Mouse (Mus musculus): ENCODE data around the gene Gm11985. TPM values are rescaled to one million over a fixed set of nuclear protein-coding genes. Genes with fewer than 3 reads are reported as not detected.
"Not testable (repeated sequence)": the region's sequence is repeated elsewhere in the genome, so short reads cannot be mapped to it uniquely, and the experiment has no call there.

Gm11985 gene
- polyA plus RNA-seq, 1 experiment from 2014 or later = 0.15 TPM

DNA sequence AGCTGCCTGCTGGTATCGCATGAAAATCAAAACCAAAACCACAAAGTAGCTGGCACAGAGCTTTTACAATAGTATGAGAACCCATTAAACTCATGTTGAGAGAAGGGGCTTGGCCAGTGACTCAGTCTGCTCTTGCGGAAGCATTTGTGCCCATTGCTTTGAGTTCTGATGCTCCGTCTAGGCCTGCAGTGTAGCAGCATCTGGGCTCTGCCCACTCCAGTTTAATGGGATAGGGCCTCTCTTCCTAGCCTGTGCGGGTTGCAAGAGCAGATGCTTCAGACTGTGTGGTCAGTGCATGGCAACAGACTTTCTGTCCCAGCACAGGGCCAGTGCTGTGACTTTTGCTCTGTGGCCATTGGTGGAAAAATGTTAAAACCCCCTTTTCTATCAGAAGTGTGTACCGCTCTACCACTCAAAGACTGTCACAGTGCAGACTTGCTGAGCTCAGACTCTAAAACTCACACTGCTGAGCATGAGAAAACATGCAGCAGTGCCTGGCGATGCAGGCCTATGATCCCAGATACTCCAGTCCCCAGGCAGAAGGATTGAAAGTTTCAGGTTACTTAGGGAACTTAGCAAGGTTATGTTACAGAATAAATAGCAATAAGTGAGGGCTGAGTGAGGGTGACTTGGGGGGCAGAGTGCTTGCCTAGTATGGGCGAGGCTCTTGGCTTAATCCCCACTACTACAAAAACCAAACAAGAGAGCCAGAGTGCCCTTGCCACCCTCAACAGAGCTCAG is 38.6 kb upstream of the Gm11985 start:
- Histone ChIP-seq H3K4me1 (replicated peaks; ENCODE audit: control insufficient read depth, insufficient read depth, low read length) (peaks cover 7% of the 10 kb centered on the region; the same call in 1 of the 2 replicates), H3K4me2 (ENCODE audit: low read depth, low read length) (no peak overlapping the region), H3K9me3 (ENCODE audit: control insufficient read depth, low read length) (no peaks in the 10 kb centered on the region), H3K36me3 (ENCODE audit: control insufficient read depth, insufficient read depth, low read length) (no peaks in the 10 kb centered on the region), H3K27me3 (ENCODE audit: control insufficient read depth, insufficient read depth, low read depth, low read length) (no peaks in the 10 kb centered on the region), H3K4me3 (ENCODE audit: low read length) (no peak overlapping the region), H3K9ac (ENCODE audit: low read length) (no peak overlapping the region), H3K27ac (ENCODE audit: low read length) (peak overlapping the region; percentile 72)
- ATAC-seq (ENCODE audit: low read depth) = peak; percentile 95
- WGBS = 59% methylated on average over 7 of the region's 7 CpGs

DNA sequence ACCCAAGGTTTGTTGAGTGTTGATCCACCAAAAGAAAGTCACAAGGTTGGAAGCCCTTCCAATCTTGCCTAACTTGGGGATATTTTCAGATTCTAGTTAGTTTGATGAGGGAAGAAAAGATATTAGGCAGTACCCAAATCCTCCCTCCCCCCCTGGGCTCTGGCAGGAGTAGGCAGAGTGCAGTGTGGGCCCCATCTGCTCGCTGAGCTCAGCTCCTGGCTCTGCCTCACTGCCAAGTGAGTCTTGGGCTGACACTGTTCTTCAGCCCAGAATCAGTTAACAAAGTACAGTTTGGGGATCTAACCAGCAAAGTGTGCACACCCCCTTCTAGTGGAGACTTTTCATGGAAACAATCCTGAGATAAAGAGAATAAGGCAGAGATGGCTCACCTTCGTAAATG is 37.8 kb upstream of the Gm11985 start:
- ATAC-seq (ENCODE audit: low read depth) = no peak

DNA sequence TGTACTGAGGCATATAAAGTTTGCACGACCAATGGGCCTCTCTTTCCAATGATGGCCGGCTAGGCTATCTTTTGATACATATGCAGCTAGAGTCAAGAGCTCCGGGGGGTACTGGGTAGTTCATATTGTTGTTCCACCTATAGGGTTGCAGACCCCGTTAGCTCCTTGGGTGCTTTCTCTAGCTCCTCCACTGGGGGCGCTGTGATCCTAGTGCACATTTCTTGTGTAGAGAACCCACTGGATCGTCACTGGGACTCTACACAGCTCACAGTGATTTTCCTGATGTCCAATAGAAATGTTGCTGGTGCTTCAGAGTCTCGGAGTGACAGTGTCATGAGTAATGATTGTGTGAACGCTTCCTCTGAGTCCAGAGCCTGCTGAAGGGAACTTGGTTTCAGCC is 33.5 kb upstream of the Gm11985 start:
- not testable (repeated sequence) for H3K27ac ChIP-seq (ENCODE audit: low read length); H3K4me3 ChIP-seq (ENCODE audit: low read length); H3K27me3 ChIP-seq (ENCODE audit: control insufficient read depth, insufficient read depth, low read depth, low read length); ATAC-seq (ENCODE audit: low read depth); H3K9ac ChIP-seq (ENCODE audit: low read length); H3K36me3 ChIP-seq (ENCODE audit: control insufficient read depth, insufficient read depth, low read length); H3K4me2 ChIP-seq (ENCODE audit: low read depth, low read length); H3K4me1 ChIP-seq (replicated peaks; ENCODE audit: control insufficient read depth, insufficient read depth, low read length); H3K9me3 ChIP-seq (ENCODE audit: control insufficient read depth, low read length)
- 74% methylated on average over 8 of the region's 8 CpGs for WGBS

More for the DNA sequence above, 37.8 kb upstream of the Gm11985 start:
- no peaks in the 10 kb centered on the region for H3K36me3 ChIP-seq (ENCODE audit: control insufficient read depth, insufficient read depth, low read length)
- no peak overlapping the region for H3K9ac ChIP-seq (ENCODE audit: low read length)
- no peak overlapping the region for H3K4me2 ChIP-seq (ENCODE audit: low read depth, low read length)
- H3K27ac ChIP-seq (ENCODE audit: low read length) = no peak overlapping the region
- H3K4me1 ChIP-seq (replicated peaks; ENCODE audit: control insufficient read depth, insufficient read depth, low read length) = peaks cover 7% of the 10 kb centered on the region; the same call in 1 of the 2 replicates
- no peaks in the 10 kb centered on the region for H3K27me3 ChIP-seq (ENCODE audit: control insufficient read depth, insufficient read depth, low read depth, low read length)
- no peak overlapping the region for H3K4me3 ChIP-seq (ENCODE audit: low read length)
- WGBS = 60% methylated on average over 2 of the region's 2 CpGs
- H3K9me3 ChIP-seq (ENCODE audit: control insufficient read depth, low read length) = no peaks in the 10 kb centered on the region

DNA sequence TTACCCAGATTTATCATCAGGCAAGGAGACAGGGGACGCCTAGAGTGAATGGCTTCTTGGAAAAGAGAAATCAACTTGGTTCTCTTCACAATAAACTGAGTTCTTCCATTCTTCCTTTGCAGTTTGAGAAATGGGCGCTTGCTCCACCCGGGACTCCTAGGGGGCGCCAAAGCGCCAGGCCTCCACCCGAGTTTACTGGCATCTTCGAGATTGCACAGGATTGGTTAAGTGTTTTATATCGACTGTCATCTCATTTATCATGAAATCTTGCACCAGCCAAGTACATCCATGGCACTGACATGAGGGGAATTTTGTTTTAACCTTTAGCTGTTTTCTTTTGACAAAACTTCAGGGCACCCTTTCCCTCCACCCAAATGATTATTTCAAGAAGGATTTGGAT is 27.3 kb upstream of the Gm11985 start:
- H3K9ac ChIP-seq (ENCODE audit: low read length) = no peak overlapping the region
- H3K4me1 ChIP-seq (replicated peaks; ENCODE audit: control insufficient read depth, insufficient read depth, low read length) = peaks cover 26% of the 10 kb centered on the region
- H3K4me3 ChIP-seq (ENCODE audit: low read length) = no peak overlapping the region
- no peaks in the 10 kb centered on the region for H3K9me3 ChIP-seq (ENCODE audit: control insufficient read depth, low read length)
- ATAC-seq (ENCODE audit: low read depth) = no peak
- WGBS = 6% methylated on average over 8 of the region's 8 CpGs
- no peaks in the 10 kb centered on the region for H3K36me3 ChIP-seq (ENCODE audit: control insufficient read depth, insufficient read depth, low read length)
- no peak overlapping the region for H3K27ac ChIP-seq (ENCODE audit: low read length)
- H3K4me2 ChIP-seq (ENCODE audit: low read depth, low read length) = no peak overlapping the region
- H3K27me3 ChIP-seq (ENCODE audit: control insufficient read depth, insufficient read depth, low read depth, low read length) = peaks cover 35% of the 10 kb centered on the region

DNA sequence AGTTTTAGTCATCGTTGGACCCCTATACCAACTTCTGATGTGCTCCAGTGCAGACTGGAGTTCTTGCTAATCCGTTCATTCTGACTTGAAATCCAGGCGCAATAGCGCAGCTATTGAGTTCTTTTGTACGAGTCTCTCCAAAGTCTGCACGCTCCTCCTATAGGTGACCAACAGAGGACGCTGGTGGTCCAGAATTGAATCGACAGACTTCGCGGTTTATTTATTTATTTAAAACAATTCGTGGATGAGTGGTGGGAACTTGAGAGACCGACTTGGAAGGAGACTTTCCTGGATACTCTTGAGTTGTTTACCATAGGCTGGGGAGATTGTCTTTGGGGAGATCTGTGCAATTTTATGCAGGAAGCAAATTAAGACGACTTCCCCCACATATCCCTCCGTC is 26.4 kb upstream of the Gm11985 start:
- Histone ChIP-seq H3K4me2 (ENCODE audit: low read depth, low read length) (peak overlapping the region; percentile 98), H3K4me1 (replicated peaks; ENCODE audit: control insufficient read depth, insufficient read depth, low read length) (peaks cover 28% of the 10 kb centered on the region), H3K36me3 (ENCODE audit: control insufficient read depth, insufficient read depth, low read length) (no peaks in the 10 kb centered on the region), H3K27ac (ENCODE audit: low read length) (no peak overlapping the region), H3K9ac (ENCODE audit: low read length) (no peak overlapping the region), H3K4me3 (ENCODE audit: low read length) (no peak overlapping the region; the same call in 1 of the 2 replicates), H3K9me3 (ENCODE audit: control insufficient read depth, low read length) (no peaks in the 10 kb centered on the region), H3K27me3 (ENCODE audit: control insufficient read depth, insufficient read depth, low read depth, low read length) (peaks cover 37% of the 10 kb centered on the region)
- 3% methylated on average over 14 of the region's 14 CpGs for WGBS
- no peak for ATAC-seq (ENCODE audit: low read depth)

DNA sequence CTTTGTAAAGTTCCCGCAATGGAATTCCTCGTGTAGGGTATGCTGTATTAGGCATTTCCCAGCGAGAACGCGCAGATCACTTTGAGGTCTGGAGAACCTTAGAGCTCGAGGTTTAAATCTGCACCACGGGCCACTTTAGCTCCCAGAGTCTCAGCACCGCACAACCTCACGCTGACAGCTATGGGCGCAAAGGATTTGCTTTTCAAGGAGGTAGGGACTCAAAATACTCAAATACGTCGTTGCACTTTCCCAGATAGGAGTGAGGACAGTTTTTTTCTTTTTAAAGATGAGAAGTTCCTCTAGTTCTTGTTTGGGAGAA is 25.9 kb upstream of the Gm11985 start:
- Histone ChIP-seq H3K4me2 (ENCODE audit: low read depth, low read length) (peak overlapping the region; percentile 98), H3K9ac (ENCODE audit: low read length) (no peak overlapping the region), H3K9me3 (ENCODE audit: control insufficient read depth, low read length) (no peaks in the 10 kb centered on the region), H3K36me3 (ENCODE audit: control insufficient read depth, insufficient read depth, low read length) (no peaks in the 10 kb centered on the region), H3K4me3 (ENCODE audit: low read length) (peak overlapping the region; percentile 64), H3K27me3 (ENCODE audit: control insufficient read depth, insufficient read depth, low read depth, low read length) (peaks cover 37% of the 10 kb centered on the region), H3K27ac (ENCODE audit: low read length) (no peak overlapping the region), H3K4me1 (replicated peaks; ENCODE audit: control insufficient read depth, insufficient read depth, low read length) (peaks cover 28% of the 10 kb centered on the region)
- WGBS = 1% methylated on average over 12 of the region's 12 CpGs
- no peak for ATAC-seq (ENCODE audit: low read depth)

DNA sequence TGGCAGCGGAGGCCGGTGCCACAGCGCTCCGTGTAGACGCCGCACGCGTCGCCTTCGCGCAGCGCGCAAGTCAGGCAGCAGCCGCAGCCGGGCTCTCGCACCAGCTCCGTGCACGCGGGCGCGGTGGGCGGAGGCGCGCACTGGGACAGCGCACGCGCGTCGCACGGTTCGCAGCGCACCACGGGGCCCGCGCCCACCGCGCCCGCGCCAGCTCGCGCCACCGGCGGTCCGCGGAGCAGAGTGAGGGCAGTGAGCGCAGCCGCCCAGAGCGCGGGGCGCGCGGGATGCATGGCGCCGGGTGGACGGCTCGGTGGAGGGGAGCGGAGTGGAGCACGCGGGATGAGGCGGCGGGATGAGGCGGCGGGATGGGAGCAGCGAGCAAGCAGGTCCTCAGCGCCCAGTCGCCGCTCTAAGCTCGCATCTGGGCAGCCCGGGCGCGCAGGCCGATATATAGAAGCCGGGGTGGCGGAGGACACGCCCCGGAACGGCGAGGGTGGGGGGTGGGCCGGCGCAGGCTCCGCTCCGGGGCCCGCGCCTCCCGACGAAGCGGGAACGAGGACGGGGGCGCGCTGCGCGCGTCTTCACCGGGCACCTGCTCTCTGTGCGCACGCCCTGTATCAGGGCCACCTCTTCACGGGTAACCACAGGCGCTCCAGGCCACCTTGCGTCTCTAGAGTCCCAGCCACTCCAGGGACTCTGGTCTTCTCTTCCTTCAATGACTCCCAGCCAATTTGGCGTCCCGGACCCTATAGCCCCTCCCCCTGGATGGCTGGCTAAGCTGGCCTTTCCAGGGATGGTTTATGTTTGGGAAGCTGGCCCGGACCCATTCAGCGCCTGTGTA is 25.4 kb upstream of the Gm11985 start, which contains the start of gene Igfbp3:
TSS of gene Igfbp3 (minus strand) at position 423 of the 841 bp plus-strand sequence.
- H3K4me2 ChIP-seq (ENCODE audit: low read depth, low read length) = peak within 1 kb of the TSS; percentile 98
- peak; percentile 80 for ATAC-seq (ENCODE audit: low read depth)
- peaks cover 37% of the 10 kb centered on the region for H3K27me3 ChIP-seq (ENCODE audit: control insufficient read depth, insufficient read depth, low read depth, low read length)
- peaks cover 28% of the 10 kb centered on the region for H3K4me1 ChIP-seq (replicated peaks; ENCODE audit: control insufficient read depth, insufficient read depth, low read length)
- H3K27ac ChIP-seq (ENCODE audit: low read length) = no peak within 1 kb of the TSS
- no peaks in the 10 kb centered on the region for H3K36me3 ChIP-seq (ENCODE audit: control insufficient read depth, insufficient read depth, low read length)
- H3K4me3 ChIP-seq (ENCODE audit: low read length) = peak within 1 kb of the TSS; percentile 64
- peak within 1 kb of the TSS; percentile 62 for H3K9ac ChIP-seq (ENCODE audit: low read length)
- WGBS = under 1% methylated on average over 90 of the region's 104 CpGs
- no peaks in the 10 kb centered on the region for H3K9me3 ChIP-seq (ENCODE audit: control insufficient read depth, low read length)

DNA sequence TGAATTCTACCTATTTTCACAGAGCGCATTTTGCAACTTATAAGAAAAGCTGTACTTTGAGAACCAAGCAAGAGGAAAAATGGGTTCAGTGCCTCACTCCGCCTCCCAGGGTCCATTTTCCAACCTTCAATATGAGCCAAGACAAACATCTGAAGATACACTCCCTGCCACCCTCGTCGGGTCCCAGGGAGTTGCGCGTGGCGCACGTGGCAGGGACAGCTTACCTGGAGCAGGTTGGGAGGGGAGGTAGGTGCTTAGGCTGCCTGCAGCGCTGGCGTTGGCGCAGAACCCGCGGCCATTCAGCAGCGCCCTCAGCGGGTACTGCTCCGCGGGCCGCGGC is 24.8 kb upstream of the Gm11985 start:
- Histone ChIP-seq H3K9ac (ENCODE audit: low read length) (peak overlapping the region; percentile 62), H3K4me3 (ENCODE audit: low read length) (peak overlapping the region; percentile 64), H3K36me3 (ENCODE audit: control insufficient read depth, insufficient read depth, low read length) (no peaks in the 10 kb centered on the region), H3K9me3 (ENCODE audit: control insufficient read depth, low read length) (no peaks in the 10 kb centered on the region), H3K27me3 (ENCODE audit: control insufficient read depth, insufficient read depth, low read depth, low read length) (peaks cover 37% of the 10 kb centered on the region), H3K27ac (ENCODE audit: low read length) (no peak overlapping the region), H3K4me1 (replicated peaks; ENCODE audit: control insufficient read depth, insufficient read depth, low read length) (peaks cover 28% of the 10 kb centered on the region), H3K4me2 (ENCODE audit: low read depth, low read length) (peak overlapping the region; percentile 98)
- no peak; the same call in 1 of the 2 replicates for ATAC-seq (ENCODE audit: low read depth)
- WGBS = under 1% methylated on average over 19 of the region's 19 CpGs

DNA sequence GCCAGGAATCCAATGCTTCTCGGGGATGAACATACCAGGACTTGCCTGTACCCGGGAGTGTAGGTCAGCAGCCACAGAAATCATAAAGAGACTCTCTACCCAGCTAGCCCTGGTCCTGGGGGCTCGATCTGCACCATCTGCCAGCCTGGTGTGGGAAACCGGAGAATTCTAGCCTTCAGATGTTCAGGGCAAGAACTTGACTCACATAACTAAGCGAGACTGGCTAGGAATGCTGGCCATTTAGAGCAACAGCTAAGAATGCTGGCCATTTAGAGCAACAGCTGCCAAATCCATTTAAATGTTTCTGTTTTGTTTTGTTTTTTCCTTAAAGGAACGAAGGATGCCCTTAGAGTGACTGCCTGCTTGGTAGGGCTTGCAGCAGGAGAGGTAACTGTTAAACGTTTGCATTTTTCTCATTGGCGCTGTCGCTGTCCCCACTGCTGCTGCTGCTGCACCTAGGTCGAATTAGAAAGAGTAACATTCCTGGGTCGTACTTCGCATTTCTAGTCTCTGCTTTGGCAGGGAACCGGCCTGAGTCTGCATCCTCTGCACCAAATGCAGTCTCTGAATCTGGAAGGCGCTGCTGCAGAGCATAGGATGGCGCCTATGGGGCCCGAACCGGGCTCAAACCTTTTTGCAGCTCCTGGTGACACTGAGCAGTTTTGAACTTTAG is 23.9 kb upstream of the Gm11985 start:
- Histone ChIP-seq H3K4me1 (replicated peaks; ENCODE audit: control insufficient read depth, insufficient read depth, low read length) (peaks cover 28% of the 10 kb centered on the region), H3K9ac (ENCODE audit: low read length) (0 out of 2 replicates have a peak overlapping the region, but pooled peaks have one; percentile 5), H3K36me3 (ENCODE audit: control insufficient read depth, insufficient read depth, low read length) (no peaks in the 10 kb centered on the region), H3K4me2 (ENCODE audit: low read depth, low read length) (peak overlapping the region; percentile 98), H3K27me3 (ENCODE audit: control insufficient read depth, insufficient read depth, low read depth, low read length) (peaks cover 37% of the 10 kb centered on the region), H3K4me3 (ENCODE audit: low read length) (peak overlapping the region; percentile 64), H3K27ac (ENCODE audit: low read length) (no peak overlapping the region), H3K9me3 (ENCODE audit: control insufficient read depth, low read length) (no peaks in the 10 kb centered on the region)
- no peak for ATAC-seq (ENCODE audit: low read depth)
- 16% methylated on average over 17 of the region's 17 CpGs for WGBS
